Mouse (Mus musculus) layer of hippocampus, adult 11-12 months (tissue): ENCODE results near the gene Vmn1r47.
"Not testable (repeated sequence)": the region's sequence is repeated elsewhere in the genome, so short reads cannot be mapped to it uniquely, and the experiment has no call there.

Experiments
- DNase-seq: peaks from one replicate; pipeline ENCODE4 v3.0.0; 2022; ENCODE audit warnings: low spot score

Gene Vmn1r47

GRCm38 (mm10) chr6:90015847-90016246, at the start of gene Vmn1r47:
Gene Vmn1r47 (plus strand): TSS chr6:90016147.
- DNase-seq = not testable (repeated sequence)

GRCm38 (mm10) chr6:89966341-89966740, 49.6 kb upstream of the Vmn1r47 start:
- no peak for DNase-seq

GRCm38 (mm10) chr6:89969013-89969412, 46.9 kb upstream of the Vmn1r47 start, which contains the start of gene Vmn1r46:
Gene Vmn1r46 (plus strand): TSS chr6:89969313.
- no peak for DNase-seq

- DNase-seq = no peak
Measured at GRCm38 (mm10) chr6:89985989-89986388, 30.0 kb upstream of the Vmn1r47 start.

GRCm38 (mm10) chr6:90036741-90037140, 20.8 kb downstream of the Vmn1r47 start, which contains the start of gene Vmn1r48:
Gene Vmn1r48 (minus strand): TSS chr6:90036841.
- not testable (repeated sequence) for DNase-seq
